Mouse (Mus musculus): ENCODE measurements around the gene Pafah1b1. TPM values are rescaled to one million over a fixed set of nuclear protein-coding genes. Genes with fewer than 3 reads are reported as not detected.

Gene Pafah1b1
- polyA plus RNA-seq, 1 experiment from 2014 or later = 46.0 TPM

DNA sequence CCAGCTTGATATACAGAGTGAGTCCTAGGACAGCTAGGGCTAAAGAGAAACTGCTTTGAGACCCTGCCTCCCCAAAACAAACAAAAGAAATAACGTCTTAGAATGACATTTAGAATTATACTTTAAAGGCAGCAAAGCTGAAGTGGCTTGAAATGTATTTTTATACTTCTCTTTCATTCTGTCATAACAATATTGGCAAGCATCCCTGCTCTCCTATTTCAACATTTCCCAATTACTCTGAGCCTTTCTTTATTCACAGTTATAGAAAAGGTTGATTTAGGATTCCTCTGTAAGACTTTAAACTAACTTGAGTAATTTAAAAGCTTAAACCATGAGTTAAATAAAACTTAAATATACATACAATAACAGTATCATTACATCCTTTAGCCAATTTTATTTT, 32.3 kb downstream of the Pafah1b1 start:
- H3K9ac ChIP-seq (ENCODE audit: low read depth, low read length) = no peak overlapping the region
- H3K4me2 ChIP-seq (ENCODE audit: low read length) = no peak overlapping the region
- no peak overlapping the region for H3K4me3 ChIP-seq (ENCODE audit: low read length)
- peaks cover 6% of the 10 kb centered on the region; the same call in 1 of the 2 replicates for H3K36me3 ChIP-seq (ENCODE audit: control insufficient read depth, insufficient read depth, low read length)
- H3K4me1 ChIP-seq (ENCODE audit: control insufficient read depth, insufficient read depth, low read depth, low read length) = no peaks in the 10 kb centered on the region
- WGBS = 73% methylated on average over 1 of the region's 1 CpGs
- no peaks in the 10 kb centered on the region for H3K9me3 ChIP-seq (ENCODE audit: control insufficient read depth, low read length)
- H3K27me3 ChIP-seq (replicated peaks; ENCODE audit: control insufficient read depth, insufficient read depth, low read length) = no peaks in the 10 kb centered on the region
- no peak for ATAC-seq
- H3K27ac ChIP-seq (ENCODE audit: low read depth, low read length) = no peak overlapping the region

DNA sequence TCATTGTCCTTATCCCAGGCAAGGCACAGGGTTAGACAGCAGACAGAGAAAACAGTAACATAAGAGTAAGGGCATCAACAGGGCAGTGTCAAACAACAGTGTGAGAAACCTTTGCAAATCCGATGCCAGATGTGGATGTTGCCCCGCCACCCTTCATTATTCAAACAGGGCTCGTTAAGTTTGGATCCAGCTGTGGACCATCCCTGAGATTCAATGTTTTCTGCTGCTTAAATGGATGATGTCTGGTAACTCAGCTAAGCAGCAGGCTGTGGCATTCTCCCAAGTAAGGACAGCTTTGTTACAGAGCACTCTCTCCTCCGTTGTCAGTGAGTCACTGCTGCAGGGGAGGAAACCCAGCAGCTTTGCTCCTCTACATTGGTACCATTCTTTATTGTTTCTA, 49.3 kb downstream of the Pafah1b1 start:
- H3K36me3 ChIP-seq (ENCODE audit: control insufficient read depth, insufficient read depth, low read length) = peaks cover 23% of the 10 kb centered on the region

DNA sequence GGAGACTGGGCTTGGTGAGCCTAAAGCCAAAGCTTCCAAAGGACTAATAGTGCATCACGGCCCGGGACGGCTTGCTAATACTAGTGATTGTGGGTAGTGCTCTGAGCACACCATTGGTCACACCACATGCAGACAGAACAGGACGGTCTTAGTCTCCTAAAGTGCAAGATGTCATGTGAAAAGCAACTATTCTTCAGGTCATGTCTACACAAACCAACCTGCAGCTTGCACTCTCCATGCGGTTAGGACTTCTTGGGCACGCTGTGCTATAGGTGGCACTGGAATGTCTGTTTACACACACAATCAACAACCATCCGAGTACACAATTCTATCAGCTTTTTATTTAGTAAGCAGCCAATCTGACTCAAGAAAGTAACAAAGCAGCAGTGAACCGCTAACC, 49.8 kb downstream of the Pafah1b1 start:
- no peak overlapping the region for H3K4me2 ChIP-seq (ENCODE audit: low read length)
- no peaks in the 10 kb centered on the region for H3K27me3 ChIP-seq (replicated peaks; ENCODE audit: control insufficient read depth, insufficient read depth, low read length)
- no peak overlapping the region for H3K27ac ChIP-seq (ENCODE audit: low read depth, low read length)
- no peak overlapping the region for H3K9ac ChIP-seq (ENCODE audit: low read depth, low read length)
- no peak overlapping the region for H3K4me3 ChIP-seq (ENCODE audit: low read length)
- H3K4me1 ChIP-seq (ENCODE audit: control insufficient read depth, insufficient read depth, low read depth, low read length) = no peaks in the 10 kb centered on the region
- no peak for ATAC-seq
- no peaks in the 10 kb centered on the region for H3K9me3 ChIP-seq (ENCODE audit: control insufficient read depth, low read length)
- WGBS = 92% methylated on average over 8 of the region's 8 CpGs
- peaks cover 20% of the 10 kb centered on the region for H3K36me3 ChIP-seq (ENCODE audit: control insufficient read depth, insufficient read depth, low read length)

More for the DNA sequence above, 49.3 kb downstream of the Pafah1b1 start:
- H3K4me3 ChIP-seq (ENCODE audit: low read length) = no peak overlapping the region
- WGBS = 80% methylated on average over 4 of the region's 4 CpGs
- H3K4me1 ChIP-seq (ENCODE audit: control insufficient read depth, insufficient read depth, low read depth, low read length) = no peaks in the 10 kb centered on the region
- no peak overlapping the region for H3K4me2 ChIP-seq (ENCODE audit: low read length)
- H3K27me3 ChIP-seq (replicated peaks; ENCODE audit: control insufficient read depth, insufficient read depth, low read length) = no peaks in the 10 kb centered on the region
- no peaks in the 10 kb centered on the region for H3K9me3 ChIP-seq (ENCODE audit: control insufficient read depth, low read length)
- no peak overlapping the region for H3K9ac ChIP-seq (ENCODE audit: low read depth, low read length)
- H3K27ac ChIP-seq (ENCODE audit: low read depth, low read length) = no peak overlapping the region
- ATAC-seq = no peak

DNA sequence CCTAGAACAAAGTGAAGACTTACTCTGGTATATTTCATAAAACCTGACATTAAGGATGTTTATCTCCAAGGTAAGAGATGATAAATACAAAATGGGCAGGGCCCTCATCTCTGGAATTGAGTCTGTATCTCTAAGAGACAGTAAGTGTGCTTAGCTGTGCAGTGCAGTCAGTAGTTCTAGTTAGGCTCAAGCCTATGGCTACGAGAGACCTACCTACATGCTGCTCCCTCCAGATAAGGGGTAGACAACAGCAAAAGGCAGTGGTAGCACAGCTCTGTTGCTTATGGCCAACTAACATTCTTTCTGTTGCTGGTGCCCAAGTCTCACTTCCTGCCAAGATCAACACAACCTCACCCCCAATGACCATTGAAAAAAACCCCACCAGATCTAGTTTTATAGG, 50.9 kb downstream of the Pafah1b1 start:
- no peak overlapping the region for H3K27ac ChIP-seq (ENCODE audit: low read depth, low read length)
- no peaks in the 10 kb centered on the region for H3K4me1 ChIP-seq (ENCODE audit: control insufficient read depth, insufficient read depth, low read depth, low read length)
- no peaks in the 10 kb centered on the region for H3K27me3 ChIP-seq (replicated peaks; ENCODE audit: control insufficient read depth, insufficient read depth, low read length)
- no peak overlapping the region for H3K4me3 ChIP-seq (ENCODE audit: low read length)
- H3K36me3 ChIP-seq (ENCODE audit: control insufficient read depth, insufficient read depth, low read length) = peaks cover 24% of the 10 kb centered on the region
- 100% methylated on average over 1 of the region's 1 CpGs for WGBS
- ATAC-seq = no peak
- H3K9ac ChIP-seq (ENCODE audit: low read depth, low read length) = no peak overlapping the region
- no peaks in the 10 kb centered on the region for H3K9me3 ChIP-seq (ENCODE audit: control insufficient read depth, low read length)
- no peak overlapping the region for H3K4me2 ChIP-seq (ENCODE audit: low read length)

DNA sequence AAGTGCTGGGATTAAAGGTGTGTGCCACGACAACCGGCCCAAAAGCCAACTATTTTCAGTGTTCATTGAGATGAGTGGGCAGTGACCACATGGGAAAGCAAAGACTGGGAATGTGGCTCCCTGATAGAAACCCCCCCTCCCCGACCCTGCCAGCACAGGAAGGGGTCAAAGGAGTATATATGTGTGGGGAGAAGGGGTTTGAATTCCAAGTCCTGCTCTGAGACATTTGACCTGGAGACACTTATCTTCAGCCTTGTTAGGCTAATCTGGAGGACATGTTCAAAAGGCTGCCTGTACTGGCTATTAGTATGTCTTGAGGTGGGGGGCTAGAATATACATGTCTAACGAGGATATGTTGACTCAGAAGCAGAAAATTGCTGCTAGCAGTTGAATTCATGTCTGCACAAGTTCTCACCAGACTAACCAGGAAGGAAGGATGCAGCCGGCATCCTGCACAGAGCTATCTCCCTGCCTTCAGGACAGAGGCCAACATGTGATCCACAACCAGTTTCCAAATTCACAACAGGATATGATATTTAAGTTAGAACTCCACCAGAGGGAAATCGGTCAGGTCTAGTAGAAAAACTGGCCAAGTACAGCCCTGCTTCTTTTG, 51.5 kb downstream of the Pafah1b1 start:
- H3K4me3 ChIP-seq (ENCODE audit: low read length) = no peak overlapping the region
- no peak overlapping the region for H3K9ac ChIP-seq (ENCODE audit: low read depth, low read length)
- 83% methylated on average over 6 of the region's 6 CpGs for WGBS
- H3K9me3 ChIP-seq (ENCODE audit: control insufficient read depth, low read length) = no peaks in the 10 kb centered on the region
- H3K4me2 ChIP-seq (ENCODE audit: low read length) = no peak overlapping the region
- no peaks in the 10 kb centered on the region for H3K27me3 ChIP-seq (replicated peaks; ENCODE audit: control insufficient read depth, insufficient read depth, low read length)
- H3K4me1 ChIP-seq (ENCODE audit: control insufficient read depth, insufficient read depth, low read depth, low read length) = no peaks in the 10 kb centered on the region
- ATAC-seq = no peak
- no peak overlapping the region for H3K27ac ChIP-seq (ENCODE audit: low read depth, low read length)
- peaks cover 21% of the 10 kb centered on the region for H3K36me3 ChIP-seq (ENCODE audit: control insufficient read depth, insufficient read depth, low read length)

DNA sequence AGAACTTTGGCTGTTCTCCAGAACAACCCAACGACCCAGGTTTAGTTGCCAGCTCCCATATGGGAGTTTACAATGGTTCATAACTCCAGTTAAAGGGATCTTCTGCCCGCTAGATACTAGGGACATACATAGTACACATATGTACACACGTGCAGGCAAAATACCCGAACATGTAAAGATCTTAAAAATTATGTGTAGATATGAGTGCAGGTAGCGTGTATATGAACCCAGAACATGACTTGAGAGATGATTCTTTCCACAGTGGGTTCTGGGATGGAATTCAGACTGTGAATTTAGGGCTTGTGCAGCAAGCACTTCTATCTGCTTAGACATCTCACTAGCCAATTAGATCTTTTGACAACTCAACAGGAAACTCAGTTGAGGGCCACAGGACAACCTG, 52.6 kb downstream of the Pafah1b1 start:
- 88% methylated on average over 5 of the region's 5 CpGs for WGBS

DNA sequence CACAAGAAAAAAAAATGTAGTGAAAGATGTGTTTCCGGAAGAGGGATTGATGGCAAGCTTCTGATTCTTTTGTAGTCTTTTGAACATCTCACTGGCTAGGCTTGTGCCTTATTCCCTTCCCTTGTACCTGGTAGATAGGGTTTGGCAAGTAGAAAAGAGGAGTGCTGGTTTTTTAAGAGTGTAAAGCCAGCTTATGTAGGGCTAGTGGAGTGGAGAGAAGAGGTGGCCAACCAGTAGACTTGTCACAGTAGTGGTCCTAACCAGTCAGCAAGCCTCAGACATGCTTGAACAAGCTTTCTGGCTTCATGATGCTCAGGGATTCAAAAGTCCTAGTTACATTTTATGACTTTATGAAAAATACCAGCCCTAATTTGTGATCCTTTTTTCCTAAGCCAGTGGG, 53.5 kb downstream of the Pafah1b1 start:
- H3K4me1 ChIP-seq (ENCODE audit: control insufficient read depth, insufficient read depth, low read depth, low read length) = no peaks in the 10 kb centered on the region
- H3K9me3 ChIP-seq (ENCODE audit: control insufficient read depth, low read length) = no peaks in the 10 kb centered on the region
- H3K4me2 ChIP-seq (ENCODE audit: low read length) = no peak overlapping the region
- H3K9ac ChIP-seq (ENCODE audit: low read depth, low read length) = no peak overlapping the region
- no peak overlapping the region for H3K27ac ChIP-seq (ENCODE audit: low read depth, low read length)
- ATAC-seq = no peak
- H3K27me3 ChIP-seq (replicated peaks; ENCODE audit: control insufficient read depth, insufficient read depth, low read length) = no peaks in the 10 kb centered on the region
- WGBS = 88% methylated on average over 1 of the region's 1 CpGs
- H3K4me3 ChIP-seq (ENCODE audit: low read length) = no peak overlapping the region
- H3K36me3 ChIP-seq (ENCODE audit: control insufficient read depth, insufficient read depth, low read length) = peaks cover 38% of the 10 kb centered on the region

More for the DNA sequence above, 52.6 kb downstream of the Pafah1b1 start:
- Histone ChIP-seq H3K27me3 (replicated peaks; ENCODE audit: control insufficient read depth, insufficient read depth, low read length) (no peaks in the 10 kb centered on the region), H3K27ac (ENCODE audit: low read depth, low read length) (no peak overlapping the region), H3K9me3 (ENCODE audit: control insufficient read depth, low read length) (no peaks in the 10 kb centered on the region), H3K36me3 (ENCODE audit: control insufficient read depth, insufficient read depth, low read length) (peaks cover 33% of the 10 kb centered on the region), H3K9ac (ENCODE audit: low read depth, low read length) (no peak overlapping the region), H3K4me3 (ENCODE audit: low read length) (no peak overlapping the region), H3K4me1 (ENCODE audit: control insufficient read depth, insufficient read depth, low read depth, low read length) (no peaks in the 10 kb centered on the region), H3K4me2 (ENCODE audit: low read length) (no peak overlapping the region)
- no peak for ATAC-seq

DNA sequence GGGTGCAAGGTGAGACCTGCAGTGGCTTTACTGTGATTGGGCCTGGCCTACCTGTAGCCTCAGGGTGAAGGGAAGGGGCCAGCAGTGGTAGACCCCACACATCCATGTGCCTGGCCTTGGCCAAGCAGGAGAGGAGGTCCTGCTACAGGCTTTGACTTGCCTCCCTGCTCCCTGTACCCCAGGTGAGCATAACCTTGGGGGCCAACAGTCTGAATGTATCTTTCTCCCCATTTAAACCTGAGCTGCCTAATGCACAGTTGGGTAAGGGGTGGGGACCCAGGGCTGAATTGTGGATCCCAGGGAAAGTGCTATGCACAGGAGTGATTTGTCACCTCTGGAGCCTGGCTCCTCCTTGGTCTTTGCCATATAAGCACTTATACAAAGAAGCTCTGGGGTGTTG, 54.3 kb downstream of the Pafah1b1 start:
- Histone ChIP-seq H3K4me1 (ENCODE audit: control insufficient read depth, insufficient read depth, low read depth, low read length) (no peaks in the 10 kb centered on the region), H3K4me3 (ENCODE audit: low read length) (no peak overlapping the region), H3K36me3 (ENCODE audit: control insufficient read depth, insufficient read depth, low read length) (peaks cover 43% of the 10 kb centered on the region), H3K4me2 (ENCODE audit: low read length) (no peak overlapping the region), H3K27me3 (replicated peaks; ENCODE audit: control insufficient read depth, insufficient read depth, low read length) (no peaks in the 10 kb centered on the region), H3K9ac (ENCODE audit: low read depth, low read length) (no peak overlapping the region), H3K9me3 (ENCODE audit: control insufficient read depth, low read length) (no peaks in the 10 kb centered on the region), H3K27ac (ENCODE audit: low read depth, low read length) (no peak overlapping the region)
- no peak for ATAC-seq

DNA sequence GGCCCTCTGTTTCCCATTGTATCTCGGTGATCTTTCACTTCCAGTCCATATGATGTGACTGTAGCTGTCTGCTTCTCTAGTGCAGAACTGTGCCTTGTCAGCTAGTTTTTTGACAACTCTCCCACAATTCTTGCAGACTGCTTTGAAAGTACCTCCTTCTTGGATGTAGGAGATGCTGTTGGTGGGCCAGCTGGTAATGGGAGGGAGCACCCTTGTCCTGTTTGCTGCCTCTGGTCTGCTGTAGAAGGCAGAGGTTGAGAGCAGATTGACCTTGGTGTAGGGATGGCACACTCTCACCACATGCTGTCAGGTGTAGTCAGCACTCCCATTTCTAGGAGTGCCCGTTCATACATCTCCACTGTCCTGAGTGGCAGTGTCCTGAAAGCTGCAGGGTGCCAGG, 55.5 kb downstream of the Pafah1b1 start:
- WGBS = 99% methylated on average over 2 of the region's 2 CpGs
- H3K9me3 ChIP-seq (ENCODE audit: control insufficient read depth, low read length) = no peaks in the 10 kb centered on the region
- H3K4me2 ChIP-seq (ENCODE audit: low read length) = no peak overlapping the region
- no peak overlapping the region for H3K9ac ChIP-seq (ENCODE audit: low read depth, low read length)
- H3K4me3 ChIP-seq (ENCODE audit: low read length) = no peak overlapping the region
- no peaks in the 10 kb centered on the region for H3K4me1 ChIP-seq (ENCODE audit: control insufficient read depth, insufficient read depth, low read depth, low read length)
- peaks cover 48% of the 10 kb centered on the region for H3K36me3 ChIP-seq (ENCODE audit: control insufficient read depth, insufficient read depth, low read length)
- H3K27me3 ChIP-seq (replicated peaks; ENCODE audit: control insufficient read depth, insufficient read depth, low read length) = no peaks in the 10 kb centered on the region
- ATAC-seq = no peak
- H3K27ac ChIP-seq (ENCODE audit: low read depth, low read length) = no peak overlapping the region

DNA sequence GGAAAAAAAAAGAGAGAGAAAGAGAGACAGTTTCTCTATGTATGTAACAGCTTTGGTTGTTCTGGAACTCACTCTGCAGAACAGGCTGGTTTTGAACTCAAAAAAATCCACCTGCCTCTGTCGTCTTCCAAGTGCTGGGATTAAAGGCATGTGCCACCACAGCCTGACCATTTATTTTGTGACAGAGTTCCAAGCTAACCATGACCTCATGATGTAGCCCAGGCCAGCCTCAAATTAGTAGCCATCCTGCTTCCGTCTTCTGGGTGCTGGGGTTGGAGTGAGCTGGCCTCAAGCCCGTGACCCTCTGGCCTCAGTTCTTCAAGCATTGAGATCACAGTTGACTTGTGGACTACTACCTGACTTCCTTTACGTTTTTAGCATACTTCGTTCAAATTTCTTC, 56.0 kb downstream of the Pafah1b1 start:
- no peak overlapping the region for H3K4me3 ChIP-seq (ENCODE audit: low read length)
- no peak overlapping the region for H3K4me2 ChIP-seq (ENCODE audit: low read length)
- H3K9ac ChIP-seq (ENCODE audit: low read depth, low read length) = no peak overlapping the region
- ATAC-seq = no peak
- 94% methylated on average over 5 of the region's 5 CpGs for WGBS
- no peaks in the 10 kb centered on the region for H3K4me1 ChIP-seq (ENCODE audit: control insufficient read depth, insufficient read depth, low read depth, low read length)
- H3K36me3 ChIP-seq (ENCODE audit: control insufficient read depth, insufficient read depth, low read length) = peaks cover 52% of the 10 kb centered on the region
- no peaks in the 10 kb centered on the region for H3K9me3 ChIP-seq (ENCODE audit: control insufficient read depth, low read length)
- no peaks in the 10 kb centered on the region for H3K27me3 ChIP-seq (replicated peaks; ENCODE audit: control insufficient read depth, insufficient read depth, low read length)
- no peak overlapping the region for H3K27ac ChIP-seq (ENCODE audit: low read depth, low read length)

All from hindbrain, embryonic 16.5 days (tissue).